In genomic region chr16:38729610-38730288, GRCm38 (mm10) we compare ENCODE assay signal across 9 mouse cellular contexts. TPM values are rescaled to one million over a fixed set of nuclear protein-coding genes. Genes with fewer than 3 reads are reported as not detected.
A peak's percentile ranks its signal among the peaks of the same experiment; 100 is the strongest.
DNase-seq lines count a peak whose midpoint lies in the region; TF ChIP-seq lines count a peak whose summit lies in the region.
"Had no signal": no experiment of that assay in that cellular context is flagged by ENCODE, and none has a peak within 500 bp of the region (broad histone marks: within the 10 kb centered on the region; RNA-seq: fewer than 3 reads in every experiment).

No protein-coding gene starts in this region.

- peak overlapping the region; percentile 47 for H3K4me3 ChIP-seq in heart, adult 2 months
- H3K4me3 ChIP-seq: midbrain, embryonic 12.5 days had no signal

- no peaks in the 10 kb centered on the region for H3K79me2 ChIP-seq in heart, adult 2 months (replicated peaks; ENCODE audit: control insufficient read depth, insufficient read depth, low read length)

- H3K36me3 ChIP-seq in heart, adult 2 months (ENCODE audit: control insufficient read depth, insufficient read depth, low read length): no peaks in the 10 kb centered on the region
- H3K36me3 ChIP-seq: midbrain, embryonic 12.5 days had no signal

- peak; percentile 67; the same call in 1 of the 2 replicates for TF ChIP-seq EP300 in heart, adult 2 months (IDR thresholded peaks at IDR 0.05; ENCODE audit: insufficient read depth, low read depth, low read length)

- peak; percentile 75 for TF ChIP-seq POLR2A in heart, adult 2 months (IDR thresholded peaks at IDR 0.05; ENCODE audit: insufficient read depth, low read depth, low read length)

- peaks cover 5% of the 10 kb centered on the region for H3K4me1 ChIP-seq in heart, adult 2 months (ENCODE audit: control insufficient read depth, insufficient read depth, low read length)
- H3K4me1 ChIP-seq: midbrain, embryonic 12.5 days had no signal

- H3K27me3 ChIP-seq in heart, adult 2 months (ENCODE audit: control insufficient read depth, insufficient read depth, low read length): no peaks in the 10 kb centered on the region
- H3K27me3 ChIP-seq: midbrain, embryonic 12.5 days had no signal

- WGBS in heart, adult 2 months: 30% methylated on average over 15 of the region's 15 CpGs

- peak; percentile 96 for TF ChIP-seq CTCF in heart, adult 2 months (IDR thresholded peaks at IDR 0.05)

- peak overlapping the region; percentile 46; the same call in 1 of the 2 replicates for H3K9ac ChIP-seq in heart, adult 2 months (ENCODE audit: low read depth, low read length)
- H3K9ac ChIP-seq: midbrain, embryonic 12.5 days had no signal

- peak overlapping the region; percentile 85 for H3K27ac ChIP-seq in heart, adult 2 months
- H3K27ac ChIP-seq: midbrain, embryonic 12.5 days had no signal

- DNase-seq in heart, adult 2 months: peak in 1 of 2 experiments; percentile 33
- no peak for DNase-seq in heart, postnatal 36 days
- peak; percentile 33 to 41 for DNase-seq in B cell, adult 2 months
- peak; percentile 83 for DNase-seq in brain, adult 2 months (ENCODE audit: low read depth, low spot score)
- peak; percentile 53 to 63 for DNase-seq in heart, postnatal 10 days
- DNase-seq in lung, postnatal 10 days: peak; percentile 77
- no peak for DNase-seq in ovary, postnatal 10 days (ENCODE audit: low spot score)
- no peak for DNase-seq in spleen, adult 12 weeks (ENCODE audit: low spot score)

- intact Hi-C loops in heart, adult 2 months (cut with DNase I): loop anchor here (1.0 to 10.0 kb wide), 2 partner anchors 110 to 195 kb away; no protein-coding TSS in a partner anchor
- intact Hi-C loops in heart, postnatal 36 days (cut with DNase I): loop anchor here (2.0 to 10.0 kb wide), 5 partner anchors 29 to 385 kb away; partner anchors contain the start of genes Cox17, Gm21987 and Maats1
- intact Hi-C loops in heart, postnatal 10 days (cut with DNase I): loop anchor here (10.0 kb wide), 2 partner anchors 85 to 195 kb away; no protein-coding TSS in a partner anchor

RNA-seq across cellular contexts. Expression of gene B4galt4, which starts 12.3 kb away (rescaled TPM):
- total RNA-seq in heart, adult 2 months (2021): 10 to 100 TPM in 1 of 2 experiments, 1 to 10 TPM in 1; 8.1 to 13.2 TPM
- polyA plus RNA-seq in heart, adult 2 months (2012; rRNA removed): 6.4 and 9.6 TPM in 2 replicates
- 10 to 100 TPM; 10.1 to 11.9 TPM for total RNA-seq in heart, postnatal 36 days (2021)
- total RNA-seq in heart, postnatal 10 days (2021): 10 to 100 TPM; 10.1 to 13.0 TPM

RNA-seq across cellular contexts. Expression of gene Arhgap31, which starts 16.7 kb away (rescaled TPM):
- 10 to 100 TPM; 38.2 to 41.2 TPM for total RNA-seq in heart, adult 2 months (2021)
- 14.1 and 20.1 TPM in 2 replicates for polyA plus RNA-seq in heart, adult 2 months (2012; rRNA removed)
- 10 to 100 TPM; 37.4 to 43.5 TPM for total RNA-seq in heart, postnatal 36 days (2021)
- total RNA-seq in heart, postnatal 10 days (2021): 10 to 100 TPM; 58.3 to 65.7 TPM

Comparison
In these comparisons a context has a peak if more than half of its experiments do, and no peak if none do; other contexts are left out.
1. DNase-seq: peak in B cell, adult 2 months (2 of 2), brain, adult 2 months (single experiment), heart, postnatal 10 days (2 of 2) and lung, postnatal 10 days (single experiment); none in heart, postnatal 36 days (0 of 2), ovary, postnatal 10 days (single experiment) and spleen, adult 12 weeks (single experiment).